Mouse (Mus musculus): ENCODE measurements at regions not wholly inside any gene's neighbourhood (a gene's known extent, or its start where the extent isn't known, plus 50 kb on each side); places are given as distances from the start of the nearest gene placed in this dataset.

DNA sequence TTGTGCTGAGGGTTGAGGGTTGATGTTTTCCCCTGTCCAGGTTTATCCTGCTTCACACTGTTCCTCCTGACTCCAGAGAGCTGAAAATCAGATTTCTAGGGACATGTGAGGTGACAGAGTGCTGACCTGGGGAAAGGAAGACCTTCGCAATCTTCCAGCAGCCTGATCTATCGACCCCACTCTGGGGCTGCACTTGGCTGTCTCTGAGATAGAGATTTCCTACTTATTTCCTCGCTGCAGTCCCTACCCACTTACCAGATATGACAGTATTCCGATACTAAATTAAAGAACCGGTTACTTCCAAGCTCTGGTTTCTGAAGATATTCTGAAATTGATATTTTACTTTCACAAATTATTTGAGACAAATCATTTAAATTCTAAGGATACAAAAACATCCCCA lies 743.4 kb downstream of the Nova1 start:
- no peak for TF ChIP-seq POLR2A (IDR thresholded peaks at IDR 0.05; ENCODE audit: extremely low read depth, insufficient read depth, low read length)
- TF ChIP-seq CTCF (IDR thresholded peaks at IDR 0.05; ENCODE audit: extremely low read depth, insufficient read depth, low read length) = no peak

All from cortical plate, adult 2 months (tissue).